Mouse (Mus musculus): ENCODE data around the gene Vwa3a.

- no peak for TF ChIP-seq TAL1 (conservative IDR thresholded peaks at IDR 0.05; ENCODE audit: low read depth, low read length)
- TF ChIP-seq CTCF (IDR thresholded peaks at IDR 0.05; ENCODE audit: low read depth, low read length) = no peak
- no peak for TF ChIP-seq POLR2AphosphoS5 (IDR thresholded peaks at IDR 0.05; ENCODE audit: insufficient replicate concordance, low read depth, low read length)
- TF ChIP-seq GATA2 (IDR thresholded peaks at IDR 0.05; ENCODE audit: borderline replicate concordance, low read depth, low read length) = no peak
Observed at GRCm38 (mm10) chr7:120839786-120840185, 100.7 kb downstream of the Vwa3a start.

Data from G1E (cell line).